Mouse (Mus musculus) ovary, postnatal 14 days (tissue): ENCODE results near the gene Gm11437.
A peak's percentile ranks its signal among the peaks of the same experiment; 100 is the strongest.

Experiments used
- DNase-seq: peaks from one replicate; pipeline ENCODE4 v3.0.0; 2022; ENCODE audit warnings: low spot score

The Gm11437 gene

GRCm38 (mm10) chr11:84141752-84142151 lies 25.5 kb downstream of the Gm11437 start:
- DNase-seq = peak; percentile 49

- no peak for DNase-seq
Observed at GRCm38 (mm10) chr11:84136453-84136852, 30.8 kb downstream of the Gm11437 start.

GRCm38 (mm10) chr11:84134331-84134860 lies 32.9 kb downstream of the Gm11437 start:
- DNase-seq = no peak

- no peak for DNase-seq
Observed at GRCm38 (mm10) chr11:84129799-84130185, 37.5 kb downstream of the Gm11437 start.

- peak; percentile 81 for DNase-seq
Observed at GRCm38 (mm10) chr11:84128943-84129798, 38.1 kb downstream of the Gm11437 start, which contains the start of the genes Tada2a and Acaca. Gene Tada2a, minus strand, starts transcription at chr11:84129600. Gene Acaca, plus strand, starts transcription at chr11:84129672.

GRCm38 (mm10) chr11:84127977-84128376 lies 39.3 kb downstream of the Gm11437 start:
- DNase-seq = no peak

- DNase-seq = no peak
Observed at GRCm38 (mm10) chr11:84121051-84121956, 46.0 kb downstream of the Gm11437 start.

GRCm38 (mm10) chr11:84117431-84117830 lies 49.8 kb downstream of the Gm11437 start:
- no peak for DNase-seq

- no peak for DNase-seq
Observed at GRCm38 (mm10) chr11:84116221-84116620, 51.1 kb downstream of the Gm11437 start.

GRCm38 (mm10) chr11:84115646-84116045 lies 51.6 kb downstream of the Gm11437 start:
- DNase-seq = no peak

- DNase-seq = no peak
Observed at GRCm38 (mm10) chr11:84113623-84114022, 53.7 kb downstream of the Gm11437 start.

GRCm38 (mm10) chr11:84107137-84107536 lies 60.1 kb downstream of the Gm11437 start:
- no peak for DNase-seq

- DNase-seq = no peak
Observed at GRCm38 (mm10) chr11:84104036-84104435, 63.2 kb downstream of the Gm11437 start.

GRCm38 (mm10) chr11:84101182-84101581 lies 66.1 kb downstream of the Gm11437 start:
- DNase-seq = no peak
